Mouse (Mus musculus) lung, embryonic 15.5 days (tissue): ENCODE results near the gene Car8. TPM values are rescaled to one million over a fixed set of nuclear protein-coding genes. Genes with fewer than 3 reads are reported as not detected.
"Not testable (repeated sequence)": the region's sequence is repeated elsewhere in the genome, so short reads cannot be mapped to it uniquely, and the experiment has no call there.

Experiments
- ATAC-seq: fragments of 200-750 bp; cut with Nextera tagmentation; 2 replicates; pipeline ENCODE4 v1.8.0; 2017; ENCODE audit warnings: moderate number of reproducible peaks, borderline replicate concordance; ENCODE audit not compliant: low FRiP score, low TSS enrichment; ENCODE audit errors: extremely low read depth
- H3K27ac ChIP-seq: fragments of 300-500 bp; sonication (generic); 2 replicates; pipeline ENCODE4 v1.5.1; 2015; ENCODE audit warnings: moderate library complexity, mild to moderate bottlenecking, inconsistent platforms
- H3K27me3 ChIP-seq: fragments of 300-500 bp; sonication (generic); 2 replicates; pipeline ENCODE4 v1.6.1; 2015; ENCODE audit warnings: inconsistent platforms
- H3K36me3 ChIP-seq: fragments of 300-500 bp; sonication (generic); 2 replicates; pipeline ENCODE4 v1.6.1; 2015; ENCODE audit warnings: inconsistent platforms
- H3K4me1 ChIP-seq: fragments of 300-500 bp; sonication (generic); 2 replicates; pipeline ENCODE4 v1.6.1; 2015; ENCODE audit warnings: inconsistent platforms
- H3K4me2 ChIP-seq: fragments of 300-500 bp; sonication (generic); 2 replicates; pipeline ENCODE4 v1.6.1; 2015; ENCODE audit warnings: inconsistent platforms, mild to moderate bottlenecking, moderate library complexity
- H3K4me3 ChIP-seq: fragments of 300-500 bp; sonication (generic); 2 replicates; pipeline ENCODE4 v1.5.1; 2015; ENCODE audit warnings: mild to moderate bottlenecking, inconsistent platforms
- H3K9ac ChIP-seq: fragments of 300-500 bp; sonication (generic); 2 replicates; pipeline ENCODE4 v1.6.1; 2015; ENCODE audit warnings: inconsistent platforms
- H3K9me3 ChIP-seq: fragments of 300-500 bp; sonication (generic); 2 replicates; pipeline ENCODE4 v1.6.1; 2016; ENCODE audit warnings: inconsistent platforms
- WGBS: fragments of 180-500 bp; shearing (Covaris S2); methylation state at CpG from one replicate; pipeline ENCODE4 v1.1.7; 2015; 5-methylcytosine and 5-hydroxymethylcytosine counted together
- microRNA-seq: library from miRNA; unstranded; fragments of <30 nt; microRNA quantifications from one replicate; pipeline ENCODE4, GENCODE M21; 2016
- polyA plus RNA-seq: library from polyadenylated mRNA; unstranded; fragments of >200 nt; fragmentation: Nextera tagmentation; extraction: Ambion mirVana; gene quantifications from 2 replicates; pipeline ENCODE4 v1.2.1, GENCODE M21; 2015

The Car8 gene
- polyA plus RNA-seq, 1 experiment from 2014 or later, result 9.9 TPM

DNA sequence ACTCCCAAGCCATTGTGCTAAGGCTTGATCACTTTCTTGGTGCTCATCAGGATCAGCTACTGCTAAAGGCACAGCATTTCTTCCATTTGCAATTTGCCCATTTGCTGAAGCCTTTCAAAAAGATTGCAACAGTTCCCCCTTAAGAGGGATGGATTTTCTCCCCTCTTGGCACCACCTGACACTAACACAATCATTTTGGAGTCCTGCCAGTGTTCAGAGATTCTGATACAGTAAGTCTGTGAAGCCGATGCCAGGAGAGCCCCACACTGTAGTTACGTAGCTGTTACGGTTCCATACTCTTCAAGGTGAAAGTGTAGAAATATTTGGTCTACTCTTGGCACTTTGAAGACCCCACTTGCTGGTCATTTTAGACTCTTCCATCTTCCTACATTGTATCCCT is 137.4 kb downstream of the Car8 start:
- WGBS, result 57% methylated on average over 3 of the region's 3 CpGs
- no peak for ATAC-seq

DNA sequence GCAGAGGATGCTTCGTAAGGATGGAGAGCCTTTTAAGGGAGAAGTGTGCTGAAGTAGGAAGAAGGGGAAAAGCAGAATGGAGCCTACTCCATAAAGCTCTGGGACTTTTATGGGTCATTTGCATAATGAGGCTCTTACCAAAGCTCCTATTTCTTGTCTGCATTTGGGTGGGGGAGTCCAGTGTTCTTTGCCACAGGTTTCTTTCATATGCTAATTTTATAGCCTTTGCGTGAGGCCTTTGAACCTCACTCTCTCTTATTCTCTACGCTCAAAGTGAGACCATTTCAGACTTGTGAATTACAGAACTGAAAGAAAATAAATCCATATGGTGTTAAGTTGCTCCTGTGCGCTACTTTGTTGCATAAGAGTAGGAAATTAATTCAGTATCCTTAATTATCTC is 140.8 kb downstream of the Car8 start:
- ATAC-seq, result no peak
- Histone ChIP-seq H3K9ac (no peak overlapping the region), H3K27me3 (no peaks in the 10 kb centered on the region), H3K4me1 (no peaks in the 10 kb centered on the region), H3K9me3 (no peaks in the 10 kb centered on the region), H3K27ac (no peak overlapping the region), H3K36me3 (no peaks in the 10 kb centered on the region), H3K4me3 (no peak overlapping the region), H3K4me2 (no peak overlapping the region)
- whole genome bisulfite sequencing, result 78% methylated on average over 4 of the region's 4 CpGs

More for the DNA sequence above, 137.4 kb downstream of the Car8 start:
- H3K4me3 ChIP-seq, result no peak overlapping the region
- H3K9ac ChIP-seq, result no peak overlapping the region
- H3K27me3 ChIP-seq, result no peaks in the 10 kb centered on the region
- H3K9me3 ChIP-seq, result no peaks in the 10 kb centered on the region
- no peak overlapping the region for H3K27ac ChIP-seq
- H3K36me3 ChIP-seq, result no peaks in the 10 kb centered on the region
- no peaks in the 10 kb centered on the region for H3K4me1 ChIP-seq
- no peak overlapping the region for H3K4me2 ChIP-seq

DNA sequence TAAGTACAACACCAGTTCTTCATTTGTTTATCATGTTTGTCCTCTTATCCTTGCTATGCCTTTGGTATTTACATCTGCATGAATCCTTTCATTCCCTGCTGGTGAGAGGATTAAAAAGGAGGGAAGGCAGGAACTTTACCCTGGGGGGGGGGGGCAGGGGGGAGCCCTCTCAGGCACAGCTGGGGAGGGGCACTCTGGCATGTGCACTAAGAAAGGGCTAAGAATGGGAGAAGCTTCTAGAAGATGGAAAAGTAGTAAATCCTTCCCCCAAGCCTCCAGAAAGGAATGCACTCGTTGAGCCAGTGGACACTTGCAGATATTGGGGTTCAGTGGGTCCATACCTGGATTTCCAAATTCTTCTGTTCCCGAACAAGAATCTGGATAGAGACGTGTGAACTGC is 141.2 kb downstream of the Car8 start:
- H3K4me1 ChIP-seq, result no peaks in the 10 kb centered on the region
- H3K36me3 ChIP-seq, result no peaks in the 10 kb centered on the region
- no peak overlapping the region for H3K9ac ChIP-seq
- no peak overlapping the region for H3K4me2 ChIP-seq
- no peak overlapping the region for H3K4me3 ChIP-seq
- ATAC-seq, result no peak
- WGBS, result 71% methylated on average over 3 of the region's 3 CpGs
- no peak overlapping the region for H3K27ac ChIP-seq
- H3K9me3 ChIP-seq, result no peaks in the 10 kb centered on the region
- no peaks in the 10 kb centered on the region for H3K27me3 ChIP-seq

DNA sequence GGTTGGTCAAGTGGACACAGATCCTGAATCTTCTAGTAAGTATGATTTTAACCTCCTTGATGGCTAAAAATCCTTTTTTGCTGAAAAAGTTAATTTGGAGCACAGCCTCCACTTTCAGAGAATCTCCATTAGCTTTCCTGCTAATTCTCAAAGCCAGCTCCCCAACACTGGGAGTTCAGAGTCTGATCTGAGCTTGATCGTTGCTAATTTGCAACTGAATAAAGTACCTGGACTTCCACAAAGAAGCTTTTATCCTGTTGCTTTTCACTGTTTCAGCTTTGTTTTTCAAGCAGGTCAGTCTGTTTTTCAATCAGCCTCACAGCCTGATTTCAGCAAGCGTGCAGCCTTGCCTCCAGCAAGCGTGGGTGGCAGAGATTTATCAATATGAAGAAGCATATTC is 145.3 kb downstream of the Car8 start:
- H3K36me3 ChIP-seq, H3K4me1 ChIP-seq, H3K4me3 ChIP-seq, H3K27ac ChIP-seq, H3K9me3 ChIP-seq, H3K4me2 ChIP-seq, ATAC-seq, H3K27me3 ChIP-seq, H3K9ac ChIP-seq: not testable (repeated sequence)
- WGBS, result 91% methylated on average over 3 of the region's 3 CpGs

Small RNA genes lying within 50 kb of the gene (microRNA-seq; reads per million reads assigned to microRNA genes)
- not detected for gene Gm25355
